ENCODE assay signal across 11 mouse cellular contexts in the genomic region with DNA sequence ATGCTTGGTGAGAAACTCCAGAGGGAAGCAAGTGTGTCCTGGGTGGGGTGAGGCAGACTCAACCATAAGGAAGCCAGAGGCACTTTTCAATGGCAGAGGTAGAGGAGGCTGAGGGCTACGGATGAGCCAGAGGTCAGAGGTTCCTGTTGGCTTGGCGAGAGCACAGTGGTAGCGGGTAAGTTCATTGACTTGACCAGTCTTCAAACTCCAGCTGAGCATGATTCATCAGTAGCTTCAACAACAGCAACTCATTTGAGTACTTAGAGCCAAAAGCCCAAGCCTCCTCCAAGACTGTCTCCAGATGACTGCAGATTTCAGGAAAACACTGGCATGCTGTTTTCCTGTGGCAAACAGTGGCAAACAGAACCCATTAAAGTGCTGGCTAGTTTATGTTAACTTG.
"Had no signal": no experiment of that assay in that cellular context is flagged by ENCODE, and none has a peak within 500 bp of the region (broad histone marks: within the 10 kb centered on the region; RNA-seq: fewer than 3 reads in every experiment).

No protein-coding gene starts in this region.

- H3K27me3 ChIP-seq: limb, embryonic 15.5 days; midbrain, embryonic 12.5 days; neural tube, embryonic 15.5 days; stomach, embryonic 15.5 days had no signal

- H3K4me3 ChIP-seq: limb, embryonic 15.5 days; midbrain, embryonic 12.5 days; neural tube, embryonic 15.5 days; stomach, embryonic 15.5 days had no signal

- H3K27ac ChIP-seq: limb, embryonic 15.5 days; liver, embryonic 14.5 days; midbrain, embryonic 12.5 days; neural tube, embryonic 15.5 days; stomach, embryonic 15.5 days had no signal

- H3K36me3 ChIP-seq: limb, embryonic 15.5 days; midbrain, embryonic 12.5 days; neural tube, embryonic 15.5 days; stomach, embryonic 15.5 days had no signal

- H3K9me3 ChIP-seq: limb, embryonic 15.5 days; midbrain, embryonic 12.5 days; neural tube, embryonic 15.5 days; stomach, embryonic 15.5 days had no signal

- H3K4me1 ChIP-seq: midbrain, embryonic 12.5 days; neural tube, embryonic 15.5 days; stomach, embryonic 15.5 days had no signal

- DNase-seq: kidney, postnatal 25 days; layer of hippocampus, adult 9-11 months; layer of hippocampus, postnatal 36 days; right cerebral cortex, postnatal 4 days; thymus, adult 2 months; thymus, postnatal 25 days had no signal
